Mouse (Mus musculus) T-helper 2 cell (primary cell): ENCODE measurements at regions not wholly inside any gene's neighbourhood (a gene's known extent, or its start where the extent isn't known, plus 50 kb on each side); places are given as distances from the start of the nearest gene placed in this dataset.

Source experiments
- in situ Hi-C: fragments of 300-600 bp; cut with MboI, MseI; formaldehyde crosslinking; loops from one replicate; pipeline ENCODE4 v1.15.1; 2025; ENCODE audit warnings: high pct_unique_total_duplicates

DNA sequence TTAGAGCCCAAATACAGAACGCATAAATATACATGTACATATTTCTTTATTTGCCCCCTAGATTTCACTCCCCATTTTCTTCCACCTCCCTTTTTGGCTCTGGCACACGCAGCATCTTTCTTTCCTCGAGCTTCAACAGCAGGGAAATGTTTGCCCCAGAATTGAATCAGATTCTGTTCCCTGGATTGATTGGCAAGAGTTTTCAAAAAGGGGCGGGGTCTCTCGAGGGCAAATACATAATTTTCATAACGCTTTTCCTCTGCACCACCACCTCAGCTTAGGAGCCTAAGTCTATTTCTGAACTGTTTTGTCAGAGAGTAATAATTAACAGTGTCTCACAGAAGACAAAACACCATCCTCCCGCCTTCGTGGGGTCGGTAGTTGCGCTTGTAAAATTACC lies 283.9 kb upstream of the Gm765 start:
- in situ Hi-C loops = no loop called here

DNA sequence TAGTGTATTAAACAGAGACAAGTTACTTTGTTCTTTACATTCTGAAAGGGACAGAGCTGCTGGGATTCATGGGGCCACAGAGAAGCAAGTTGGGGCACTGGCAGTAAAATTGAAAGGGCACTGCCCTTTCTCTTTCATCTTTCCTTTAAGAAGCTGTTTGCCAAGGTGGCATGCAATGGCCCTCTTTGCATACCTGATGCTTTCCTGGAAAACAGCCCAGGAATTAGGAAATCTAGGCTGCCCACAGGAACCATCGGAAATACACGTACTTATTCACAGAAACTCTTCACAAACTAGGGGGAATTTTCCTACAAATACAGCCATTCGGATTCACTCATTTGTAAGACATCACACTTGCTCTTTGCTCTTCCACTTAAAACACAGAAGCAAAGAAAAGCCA lies 278.3 kb upstream of the Gm765 start:
- in situ Hi-C loops = no loop called here

- in situ Hi-C loops = no loop called here
Observed at GRCm38 (mm10) chr6:98613030-98613429, 270.5 kb upstream of the Gm765 start.

GRCm38 (mm10) chr6:98609133-98609532 lies 266.6 kb upstream of the Gm765 start:
- in situ Hi-C loops = no loop called here

DNA sequence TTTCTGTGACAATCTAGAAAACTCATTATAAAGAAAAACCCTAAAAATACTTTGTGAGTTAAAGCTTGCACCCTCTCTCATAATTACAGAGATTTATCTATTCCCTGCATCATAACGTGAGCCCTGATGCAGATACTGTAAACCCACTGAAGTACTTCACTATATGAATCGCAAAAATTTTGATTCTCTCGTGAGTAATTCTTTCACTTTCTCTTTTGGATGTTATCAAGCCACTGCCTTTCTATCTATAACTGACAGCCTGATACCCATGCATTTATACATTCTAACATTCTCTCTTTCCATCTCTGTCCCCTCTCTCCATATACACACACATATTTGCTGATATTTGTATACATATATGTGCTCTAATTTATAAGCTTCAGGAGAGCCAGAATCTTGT lies 264.1 kb upstream of the Gm765 start:
- in situ Hi-C loops = no loop called here

GRCm38 (mm10) chr6:98597612-98598011 lies 255.1 kb upstream of the Gm765 start:
- in situ Hi-C loops = loop anchor here (10.0 kb wide), 1 partner anchor 1667 kb away; no protein-coding TSS in a partner anchor

GRCm38 (mm10) chr6:98590989-98591388 lies 248.4 kb upstream of the Gm765 start:
- in situ Hi-C loops = loop anchor here (10.0 kb wide), 1 partner anchor 1674 kb away; no protein-coding TSS in a partner anchor

DNA sequence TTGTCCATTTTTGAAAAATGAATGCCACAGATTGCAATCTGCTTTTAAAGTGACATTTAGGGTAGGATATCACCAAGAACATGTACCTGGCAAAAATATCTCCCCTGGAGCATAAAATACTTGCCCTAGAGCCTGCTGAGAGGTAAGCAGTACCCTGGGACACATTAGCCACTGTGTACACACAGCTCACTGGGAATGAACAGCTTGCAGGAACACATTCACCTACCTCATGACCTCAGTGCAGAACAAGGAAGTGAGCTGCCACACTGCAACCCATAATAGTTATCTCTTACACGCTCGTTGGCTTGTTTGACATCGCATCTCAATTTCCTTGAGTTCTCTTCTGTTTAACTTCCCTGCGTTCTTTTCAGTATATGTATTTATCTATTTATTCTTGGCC lies 246.4 kb upstream of the Gm765 start:
- in situ Hi-C loops = no loop called here

GRCm38 (mm10) chr6:98584541-98584940 lies 242.0 kb upstream of the Gm765 start:
- in situ Hi-C loops = no loop called here

GRCm38 (mm10) chr6:98582826-98583225 lies 240.3 kb upstream of the Gm765 start:
- in situ Hi-C loops = no loop called here

DNA sequence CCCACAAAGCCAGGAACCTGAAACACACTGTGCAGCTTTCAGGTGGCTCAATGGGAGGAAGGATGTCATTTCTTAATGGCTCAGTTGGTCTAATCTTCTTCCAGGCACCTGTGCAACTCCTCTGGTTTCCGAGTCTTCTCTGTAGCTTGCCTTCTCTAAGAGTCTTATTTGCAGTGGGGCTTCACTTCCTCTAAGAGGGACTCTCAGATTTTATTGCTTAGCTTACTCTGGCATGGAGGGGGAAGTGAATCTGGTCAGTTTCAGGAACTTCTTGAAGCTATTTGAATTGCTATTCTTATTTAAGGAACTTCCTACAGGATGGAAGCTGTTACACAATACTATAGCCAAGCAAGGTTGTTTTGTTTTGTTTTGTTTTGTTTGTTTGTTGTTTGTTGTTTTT lies 232.7 kb upstream of the Gm765 start:
- in situ Hi-C loops = no loop called here

DNA sequence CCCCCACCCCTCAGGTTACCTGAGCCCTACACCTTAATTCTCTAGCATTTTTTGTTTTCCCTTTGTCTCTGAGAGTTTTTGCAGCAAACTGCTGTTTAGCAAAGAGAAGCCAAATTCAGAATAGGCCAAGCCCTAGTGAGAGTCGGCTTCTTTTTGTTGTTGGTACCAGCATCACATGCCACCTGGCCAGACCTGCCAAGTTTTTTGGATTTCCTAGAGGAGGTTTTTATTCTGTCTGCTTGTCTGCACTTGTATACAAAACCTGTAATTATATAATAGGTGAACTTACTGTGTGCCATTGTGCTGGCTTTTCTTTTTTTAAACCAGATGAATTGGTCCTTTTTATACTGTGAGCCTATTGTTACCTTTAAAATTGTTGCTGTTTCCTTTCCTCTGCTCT lies 213.1 kb upstream of the Gm765 start:
- in situ Hi-C loops = no loop called here

DNA sequence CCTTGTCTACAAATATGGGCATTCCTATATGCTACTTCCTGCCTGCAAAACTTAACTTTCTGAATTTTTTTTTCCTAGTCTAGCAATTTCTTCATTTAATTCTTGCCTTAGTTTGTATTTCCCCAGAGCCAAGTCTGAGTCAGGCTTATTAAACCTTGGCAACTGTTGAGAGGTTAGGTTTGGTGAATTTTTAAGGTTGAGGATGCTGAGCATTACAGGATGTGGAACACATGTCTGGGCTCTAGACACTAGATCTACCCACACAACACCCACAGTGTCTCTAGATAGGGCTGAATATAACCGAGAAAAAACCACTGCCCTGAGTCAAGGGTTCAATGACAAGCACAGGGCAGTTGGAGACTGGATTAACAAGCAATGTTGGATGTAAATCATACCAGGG lies 211.4 kb upstream of the Gm765 start:
- in situ Hi-C loops = no loop called here

GRCm38 (mm10) chr6:98551781-98552180 lies 209.2 kb upstream of the Gm765 start:
- in situ Hi-C loops = no loop called here

- in situ Hi-C loops = loop anchor here (5.0 to 10.0 kb wide), 3 partner anchors 168 to 1075 kb away; no protein-coding TSS in a partner anchor
Observed at GRCm38 (mm10) chr6:98526882-98527440, 184.4 kb upstream of the Gm765 start.

GRCm38 (mm10) chr6:98525286-98525685 lies 182.7 kb upstream of the Gm765 start:
- in situ Hi-C loops = loop anchor here (5.0 to 10.0 kb wide), 3 partner anchors 170 to 1077 kb away; no protein-coding TSS in a partner anchor

DNA sequence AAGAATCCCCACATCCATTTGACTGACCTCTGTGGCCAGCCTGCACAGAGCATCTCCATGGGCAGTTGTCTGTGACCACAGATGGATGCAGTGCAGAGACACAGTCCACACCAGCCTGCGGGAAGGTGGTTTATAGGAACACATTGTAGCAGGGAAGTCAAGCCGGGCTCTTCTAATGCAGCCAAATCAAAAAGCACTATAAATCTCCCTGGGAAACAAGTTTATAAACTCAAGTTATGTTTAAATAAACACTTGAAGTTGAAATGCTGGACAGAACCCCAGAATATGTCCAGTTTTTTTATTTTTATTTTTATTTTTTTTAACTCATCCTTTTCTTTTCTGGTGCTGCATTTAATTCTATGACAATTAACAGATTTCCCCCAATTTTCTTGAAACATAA lies 182.1 kb upstream of the Gm765 start:
- in situ Hi-C loops = loop anchor here (5.0 to 10.0 kb wide), 3 partner anchors 170 to 1078 kb away; no protein-coding TSS in a partner anchor

DNA sequence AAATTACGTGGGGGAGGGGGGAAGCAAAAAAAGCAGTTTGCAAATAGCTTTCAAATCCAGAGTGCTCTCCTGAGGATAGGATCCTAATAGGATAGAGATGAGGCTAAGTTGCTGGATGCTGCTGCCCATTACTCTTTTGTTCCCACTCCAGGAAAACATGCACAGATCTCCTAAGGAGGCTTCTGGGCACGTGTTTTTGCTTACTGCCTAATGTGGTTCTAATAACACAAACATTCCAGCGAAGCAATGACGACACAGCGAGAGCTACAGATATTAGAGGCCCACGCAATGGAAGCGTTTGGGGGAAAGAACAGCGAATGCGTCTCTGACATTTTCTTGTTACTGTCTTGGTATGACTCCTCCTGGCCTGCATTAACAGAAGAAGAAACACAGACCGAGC lies 179.0 kb upstream of the Gm765 start:
- in situ Hi-C loops = loop anchor here (10.0 kb wide), 2 partner anchors 173 to 713 kb away; no protein-coding TSS in a partner anchor

GRCm38 (mm10) chr6:98514826-98515225 lies 172.3 kb upstream of the Gm765 start:
- in situ Hi-C loops = no loop called here

- in situ Hi-C loops = no loop called here
Observed at GRCm38 (mm10) chr6:98514376-98514775, 171.8 kb upstream of the Gm765 start.

GRCm38 (mm10) chr6:98513217-98513616 lies 170.7 kb upstream of the Gm765 start:
- in situ Hi-C loops = no loop called here

- in situ Hi-C loops = no loop called here
Observed at GRCm38 (mm10) chr6:98502726-98503125, 160.2 kb upstream of the Gm765 start.

- in situ Hi-C loops = no loop called here
Observed at GRCm38 (mm10) chr6:98499721-98500120, 157.2 kb upstream of the Gm765 start.

- in situ Hi-C loops = no loop called here
Observed at GRCm38 (mm10) chr6:98486626-98487025, 144.1 kb upstream of the Gm765 start.
